Mouse (Mus musculus) limb, embryonic 14.5 days (tissue): ENCODE data around the gene Pgrmc2. TPM values are rescaled to one million over a fixed set of nuclear protein-coding genes. Genes with fewer than 3 reads are reported as not detected.

Experiments
- ATAC-seq: fragments of 200-750 bp; cut with Nextera tagmentation; 2 replicates; pipeline ENCODE4 v1.8.0; 2017; ENCODE audit warnings: low read depth, moderate number of reproducible peaks, moderate TSS enrichment; ENCODE audit not compliant: low FRiP score
- DNase-seq: peaks from one replicate; pipeline ENCODE4 v3.0.0-alpha.2; 2015; ENCODE audit warnings: low spot score
- H3K27ac ChIP-seq: fragments of 300-500 bp; sonication (generic); replicated peaks from 2 replicates; pipeline ENCODE4 v1.5.1; 2014; ENCODE audit warnings: low read depth, mild to moderate bottlenecking, low read length, moderate library complexity, mixed read lengths
- H3K27me3 ChIP-seq: fragments of 300-500 bp; sonication (generic); 2 replicates; pipeline ENCODE4 v1.6.1; 2014; ENCODE audit warnings: low read length, mixed read lengths; ENCODE audit not compliant: control insufficient read depth, insufficient read depth
- H3K36me3 ChIP-seq: fragments of 300-500 bp; sonication (generic); 2 replicates; pipeline ENCODE4 v1.6.1; 2014; ENCODE audit warnings: mild to moderate bottlenecking, low read length, moderate library complexity, mixed read lengths; ENCODE audit not compliant: control insufficient read depth, insufficient read depth
- H3K4me1 ChIP-seq: fragments of 300-500 bp; sonication (generic); 2 replicates; pipeline ENCODE4 v1.6.1; 2014; ENCODE audit warnings: antibody characterized with exemption, low read length, mixed read lengths; ENCODE audit not compliant: control insufficient read depth, insufficient read depth
- H3K4me2 ChIP-seq: fragments of 300-500 bp; sonication (generic); replicated peaks from 2 replicates; pipeline ENCODE4 v1.6.1; 2014; ENCODE audit warnings: low read depth, mild to moderate bottlenecking, low read length, moderate library complexity; ENCODE audit not compliant: severe bottlenecking
- H3K4me3 ChIP-seq: fragments of 300-500 bp; sonication (generic); replicated peaks from 2 replicates; pipeline ENCODE4 v1.5.1; 2014; ENCODE audit warnings: low read length
- H3K9ac ChIP-seq: fragments of 300-500 bp; sonication (generic); 2 replicates; pipeline ENCODE4 v1.6.1; 2014; ENCODE audit warnings: mild to moderate bottlenecking, low read depth, low read length, moderate library complexity; ENCODE audit not compliant: severe bottlenecking
- H3K9me3 ChIP-seq: fragments of 300-500 bp; sonication (generic); 2 replicates; pipeline ENCODE4 v1.6.1; 2016; ENCODE audit warnings: low read length; ENCODE audit not compliant: control insufficient read depth
- POLR2A ChIP-seq: fragments of 200-500 bp; IDR thresholded peaks from 2 replicates; pipeline ENCODE4 v1.8.0; 2012; ENCODE audit warnings: inconsistent platforms, mild to moderate bottlenecking, moderate library complexity, borderline replicate concordance; ENCODE audit not compliant: insufficient read depth, insufficient read length; ENCODE audit errors: extremely low read depth
- WGBS: fragments of 180-500 bp; shearing (Covaris S2); extraction: QIAGEN DNeasy Blood & Tissue Kit; methylation state at CpG from one replicate; pipeline ENCODE4 v1.1.7; 2014; 5-methylcytosine and 5-hydroxymethylcytosine counted together
- polyA plus RNA-seq, 2 experiments: library from polyadenylated mRNA; depleted of rRNA in 1 of 2; stranded (reverse) in 1 of 2; unstranded in 1 of 2; fragments of >200 nt; fragmentation: Nextera tagmentation in 1 of 2; extraction: Ambion mirVana in 1 of 2; gene quantifications; 2 replicates each; pipeline versions ENCODE4 v1.2.1 to v1.2.3; 2012 to 2014

Pgrmc2 gene
- polyA plus RNA-seq, 2 experiments, result 34.2 to 41.9 TPM

DNA sequence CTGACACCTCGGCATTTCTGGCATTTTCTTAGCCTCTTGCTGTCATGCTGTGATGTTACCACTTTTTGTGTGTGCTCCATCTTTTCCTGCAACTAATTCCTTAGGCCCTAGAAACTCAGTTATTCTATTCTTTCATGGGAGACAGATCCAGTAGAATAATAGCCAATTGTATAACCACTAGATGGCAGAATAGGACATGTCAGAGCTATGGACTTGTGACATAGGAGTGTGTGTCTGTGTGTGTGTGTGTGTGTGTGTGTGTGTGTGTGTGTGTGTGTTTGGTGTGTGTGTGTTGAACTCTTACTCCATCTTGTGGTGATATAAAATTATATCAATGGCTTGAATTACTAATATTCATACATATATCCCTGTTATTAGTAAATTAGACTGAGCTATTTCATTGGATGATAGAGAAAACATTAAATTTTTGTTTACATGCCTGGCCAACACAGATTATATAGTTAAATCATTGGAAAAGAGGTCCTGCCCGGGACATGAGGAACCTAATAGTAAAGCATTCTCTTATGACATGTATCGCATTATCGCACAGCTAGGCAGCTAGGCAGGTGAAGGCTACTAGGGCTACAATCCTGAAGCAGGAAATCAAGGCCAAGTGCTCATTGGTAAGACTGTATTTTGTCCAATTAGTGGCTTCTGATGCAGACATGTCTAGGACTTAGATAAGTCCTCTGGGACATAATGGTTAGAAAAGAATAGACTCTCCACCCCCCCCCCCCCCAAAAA, 40.5 kb downstream of the Pgrmc2 start:
- 78% methylated on average over 4 of the region's 4 CpGs for WGBS
- ATAC-seq, result peak; percentile 65; the same call in 1 of the 2 replicates
- TF ChIP-seq POLR2A, result no peak

DNA sequence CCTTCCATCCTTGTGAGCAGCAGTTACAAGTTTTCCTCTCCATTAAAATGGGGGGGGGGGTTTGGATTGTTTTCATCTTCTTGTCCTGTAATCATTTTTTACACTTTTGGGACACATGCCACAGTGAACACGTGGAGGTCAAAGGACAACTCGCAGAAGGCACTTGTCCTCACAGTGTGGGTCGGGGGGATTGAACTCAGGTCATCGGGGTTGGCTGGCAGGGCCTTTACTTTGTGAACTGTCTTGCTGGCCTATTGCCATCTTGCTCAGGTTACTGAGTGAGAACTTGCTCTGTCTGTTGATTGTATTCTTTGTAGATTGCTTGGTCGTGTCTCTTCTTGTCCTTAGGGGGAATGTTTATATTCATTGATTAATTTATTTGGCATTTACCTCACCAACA, 41.6 kb downstream of the Pgrmc2 start:
- Histone ChIP-seq H3K27ac (no peak overlapping the region), H3K4me2 (no peak overlapping the region), H3K4me1 (no peaks in the 10 kb centered on the region), H3K4me3 (no peak overlapping the region), H3K9ac (no peak overlapping the region), H3K36me3 (no peaks in the 10 kb centered on the region), H3K9me3 (no peaks in the 10 kb centered on the region), H3K27me3 (no peaks in the 10 kb centered on the region)
- TF ChIP-seq POLR2A, result no peak
- no peak for DNase-seq
- ATAC-seq, result no peak
- 71% methylated on average over 5 of the region's 5 CpGs for WGBS

More for the DNA sequence above, 40.5 kb downstream of the Pgrmc2 start:
- Histone ChIP-seq H3K36me3 (no peaks in the 10 kb centered on the region), H3K4me1 (no peaks in the 10 kb centered on the region), H3K9me3 (no peaks in the 10 kb centered on the region), H3K9ac (no peak overlapping the region), H3K4me2 (no peak overlapping the region), H3K4me3 (no peak overlapping the region), H3K27me3 (no peaks in the 10 kb centered on the region), H3K27ac (no peak overlapping the region)
- DNase-seq, result peak; percentile 75

GRCm38 (mm10) chr3:41038297-41038916, 44.4 kb downstream of the Pgrmc2 start:
- H3K9me3 ChIP-seq, result no peaks in the 10 kb centered on the region
- H3K4me2 ChIP-seq, result no peak overlapping the region
- DNase-seq (no peak), ATAC-seq (no peak)
- no peaks in the 10 kb centered on the region for H3K36me3 ChIP-seq
- H3K4me1 ChIP-seq, result no peaks in the 10 kb centered on the region
- no peaks in the 10 kb centered on the region for H3K27me3 ChIP-seq
- H3K9ac ChIP-seq, result no peak overlapping the region
- no peak overlapping the region for H3K4me3 ChIP-seq
- no peak overlapping the region for H3K27ac ChIP-seq
- 68% methylated on average over 5 of the region's 5 CpGs for WGBS
- no peak for TF ChIP-seq POLR2A

GRCm38 (mm10) chr3:41031286-41032210, 51.3 kb downstream of the Pgrmc2 start:
- H3K9ac ChIP-seq, result no peak overlapping the region
- no peaks in the 10 kb centered on the region for H3K4me1 ChIP-seq
- no peaks in the 10 kb centered on the region for H3K27me3 ChIP-seq
- no peaks in the 10 kb centered on the region for H3K36me3 ChIP-seq
- DNase-seq, result no peak
- no peak for ATAC-seq
- 77% methylated on average over 12 of the region's 12 CpGs for WGBS
- no peak overlapping the region for H3K27ac ChIP-seq
- H3K9me3 ChIP-seq, result no peaks in the 10 kb centered on the region
- no peak overlapping the region for H3K4me2 ChIP-seq
- H3K4me3 ChIP-seq, result no peak overlapping the region
- TF ChIP-seq POLR2A, result no peak

- WGBS, result 84% methylated on average over 1 of the region's 1 CpGs
- H3K4me2 ChIP-seq, result no peak overlapping the region
- H3K4me3 ChIP-seq, result no peak overlapping the region
Measured at GRCm38 (mm10) chr3:41030705-41031104, 52.1 kb downstream of the Pgrmc2 start.

More at GRCm38 (mm10) chr3:41030705-41031104, 52.1 kb downstream of the Pgrmc2 start:
- H3K36me3 ChIP-seq, result no peaks in the 10 kb centered on the region
- H3K9me3 ChIP-seq, result no peaks in the 10 kb centered on the region
- no peaks in the 10 kb centered on the region for H3K4me1 ChIP-seq
- H3K27ac ChIP-seq, result no peak overlapping the region
- H3K27me3 ChIP-seq, result no peaks in the 10 kb centered on the region
- H3K9ac ChIP-seq, result no peak overlapping the region
- DNase-seq, result no peak
- no peak for TF ChIP-seq POLR2A
- ATAC-seq, result no peak
